Mouse (Mus musculus): ENCODE measurements at regions not wholly inside any gene's neighbourhood (a gene's known extent, or its start where the extent isn't known, plus 50 kb on each side); places are given as distances from the start of the nearest gene placed in this dataset.

- DNase-seq (ENCODE audit: low read depth): no peak
Measured at GRCm38 (mm10) chr3:21218936-21219335, 852.0 kb upstream of the Agtr1b start.

GRCm38 (mm10) chr3:21241184-21241583, 835.3 kb upstream of the Tbl1xr1 start:
- no peak for DNase-seq (ENCODE audit: low read depth)

GRCm38 (mm10) chr3:21256129-21256760, 820.2 kb upstream of the Tbl1xr1 start:
- no peak for DNase-seq (ENCODE audit: low read depth)

- DNase-seq (ENCODE audit: low read depth): no peak
Measured at GRCm38 (mm10) chr3:21263317-21263716, 813.1 kb upstream of the Tbl1xr1 start.

GRCm38 (mm10) chr3:21265491-21265890, 811.0 kb upstream of the Tbl1xr1 start:
- DNase-seq (ENCODE audit: low read depth): no peak

- DNase-seq (ENCODE audit: low read depth): no peak
Measured at GRCm38 (mm10) chr3:21268429-21269129, 807.9 kb upstream of the Tbl1xr1 start.

- DNase-seq (ENCODE audit: low read depth): no peak
Measured at GRCm38 (mm10) chr3:21269130-21269440, 807.4 kb upstream of the Tbl1xr1 start.

GRCm38 (mm10) chr3:21270788-21271187, 805.7 kb upstream of the Tbl1xr1 start:
- no peak for DNase-seq (ENCODE audit: low read depth)

GRCm38 (mm10) chr3:21272219-21272618, 804.2 kb upstream of the Tbl1xr1 start:
- no peak for DNase-seq (ENCODE audit: low read depth)

GRCm38 (mm10) chr3:21292774-21293173, 783.7 kb upstream of the Tbl1xr1 start:
- DNase-seq (ENCODE audit: low read depth): no peak

- DNase-seq (ENCODE audit: low read depth): no peak
Measured at GRCm38 (mm10) chr3:21293308-21293707, 783.1 kb upstream of the Tbl1xr1 start.

GRCm38 (mm10) chr3:21294776-21295175, 781.7 kb upstream of the Tbl1xr1 start:
- no peak for DNase-seq (ENCODE audit: low read depth)

- DNase-seq (ENCODE audit: low read depth): no peak
Measured at GRCm38 (mm10) chr3:21296581-21297110, 779.8 kb upstream of the Tbl1xr1 start.

- no peak for DNase-seq (ENCODE audit: low read depth)
Measured at GRCm38 (mm10) chr3:21325329-21325896, 751.0 kb upstream of the Tbl1xr1 start.

GRCm38 (mm10) chr3:21341916-21342315, 734.5 kb upstream of the Tbl1xr1 start:
- DNase-seq (ENCODE audit: low read depth): no peak

- DNase-seq (ENCODE audit: low read depth): no peak
Measured at GRCm38 (mm10) chr3:21343095-21343494, 733.4 kb upstream of the Tbl1xr1 start.

- DNase-seq (ENCODE audit: low read depth): no peak
Measured at GRCm38 (mm10) chr3:21349421-21349820, 727.0 kb upstream of the Tbl1xr1 start.

- DNase-seq (ENCODE audit: low read depth): no peak
Measured at GRCm38 (mm10) chr3:21356150-21356549, 720.3 kb upstream of the Tbl1xr1 start.

GRCm38 (mm10) chr3:21356831-21357712, 719.4 kb upstream of the Tbl1xr1 start:
- DNase-seq (ENCODE audit: low read depth): no peak

GRCm38 (mm10) chr3:21358068-21358467, 718.4 kb upstream of the Tbl1xr1 start:
- DNase-seq (ENCODE audit: low read depth): no peak

- DNase-seq (ENCODE audit: low read depth): no peak
Measured at GRCm38 (mm10) chr3:21361069-21361468, 715.4 kb upstream of the Tbl1xr1 start.

GRCm38 (mm10) chr3:21379816-21380215, 696.6 kb upstream of the Tbl1xr1 start:
- DNase-seq (ENCODE audit: low read depth): no peak
